18 mouse cellular contexts compared by ENCODE assay signal in genomic region chr8:8498753-8499152, GRCm38 (mm10).
"Had no signal": no experiment of that assay in that cellular context is flagged by ENCODE, and none has a peak within 500 bp of the region (broad histone marks: within the 10 kb centered on the region; RNA-seq: fewer than 3 reads in every experiment).

No protein-coding gene starts in this region.

- H3K4me1 ChIP-seq: limb, embryonic 15.5 days; midbrain, embryonic 12.5 days; stomach, embryonic 15.5 days had no signal

- H3K27ac ChIP-seq: left cerebral cortex, adult 2 months; limb, embryonic 12.5 days; limb, embryonic 15.5 days; liver, embryonic 14.5 days; macrophage; midbrain, embryonic 12.5 days; midbrain, embryonic 15.5 days; stomach, embryonic 15.5 days had no signal

- DNase-seq: kidney, adult 11 months; kidney, postnatal 25 days; layer of hippocampus, postnatal 36 days; liver, postnatal 0 days; lung, embryonic 14.5 days; right cerebral cortex, adult 18-20 months; right cerebral cortex, postnatal 25 days; spleen, adult 18-20 months; thymus, postnatal 25 days had no signal

- ATAC-seq: liver, postnatal 0 days; lung, postnatal 0 days; midbrain, embryonic 15.5 days had no signal

- H3K4me3 ChIP-seq: left cerebral cortex, adult 2 months; limb, embryonic 12.5 days; limb, embryonic 15.5 days; midbrain, embryonic 12.5 days; midbrain, embryonic 15.5 days; stomach, embryonic 15.5 days had no signal

- H3K27me3 ChIP-seq: limb, embryonic 12.5 days; limb, embryonic 15.5 days; stomach, embryonic 15.5 days had no signal

- H3K36me3 ChIP-seq: limb, embryonic 12.5 days; limb, embryonic 15.5 days; midbrain, embryonic 12.5 days; midbrain, embryonic 15.5 days; stomach, embryonic 15.5 days had no signal
